Mouse (Mus musculus) adipocyte (in vitro differentiated cells): ENCODE results near the gene Ly6g5b.
"Not testable (repeated sequence)": the region's sequence is repeated elsewhere in the genome, so short reads cannot be mapped to it uniquely, and the experiment has no call there.

Source experiments
- DNase-seq: peaks from one replicate; pipeline ENCODE4 v3.0.0-alpha.2; 2016; ENCODE audit warnings: low spot score

The Ly6g5b gene

DNA sequence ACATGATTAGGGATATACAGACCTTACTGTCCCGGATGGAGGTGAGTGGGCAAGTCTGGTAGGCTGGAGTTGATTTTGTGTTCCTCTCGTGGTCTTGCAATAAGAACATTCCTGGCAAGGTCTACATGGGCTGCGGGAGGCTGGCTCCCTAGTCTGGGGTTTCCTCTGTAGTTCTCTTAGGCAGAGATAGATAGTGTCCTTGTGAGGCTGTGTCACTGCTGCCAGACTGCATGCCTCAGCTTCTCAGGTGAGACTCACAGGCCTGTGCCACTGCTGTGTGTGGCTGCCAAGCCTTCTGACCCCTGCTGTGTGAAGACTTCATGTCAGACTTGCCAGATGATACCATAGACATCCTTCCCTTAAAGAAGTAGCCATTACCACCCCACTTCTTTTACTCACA lies 24.0 kb upstream of the Ly6g5b start:
- no peak for DNase-seq

DNA sequence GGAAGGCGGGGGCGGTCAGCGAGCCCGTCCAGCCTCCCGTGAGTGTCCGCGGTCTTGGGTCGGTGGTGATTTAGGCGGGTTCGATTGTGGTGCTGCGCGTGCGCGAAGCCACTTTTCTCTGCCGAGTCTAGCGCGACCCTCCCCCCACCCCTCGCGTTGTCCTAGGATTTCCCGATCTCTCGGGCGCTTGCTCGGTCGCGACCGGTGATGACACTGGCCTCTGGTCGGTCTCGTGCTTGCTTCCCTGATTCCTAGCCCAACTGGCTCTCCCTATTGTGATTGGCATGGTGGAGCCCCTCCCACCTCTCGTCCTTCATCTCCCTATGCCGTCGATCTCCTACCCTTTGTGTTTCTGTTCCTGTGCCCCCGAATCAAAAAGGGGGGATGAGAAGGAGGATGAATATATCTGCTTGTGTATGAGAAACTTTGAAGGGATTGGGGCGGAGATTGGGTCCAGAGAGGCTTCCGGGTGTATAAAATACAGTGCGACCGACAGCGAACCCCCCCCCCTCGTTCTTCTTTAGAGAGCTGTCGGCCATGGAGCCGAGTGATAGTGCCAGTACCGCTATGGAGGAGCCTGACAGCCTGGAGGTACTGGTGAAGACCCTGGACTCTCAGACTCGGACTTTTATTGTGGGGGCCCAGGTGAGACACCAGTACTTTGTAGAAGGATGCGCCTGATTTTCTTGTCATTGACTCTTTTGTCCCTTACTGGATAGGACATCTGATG lies 20.5 kb upstream of the Ly6g5b start:
- DNase-seq, result peak; percentile 93

DNA sequence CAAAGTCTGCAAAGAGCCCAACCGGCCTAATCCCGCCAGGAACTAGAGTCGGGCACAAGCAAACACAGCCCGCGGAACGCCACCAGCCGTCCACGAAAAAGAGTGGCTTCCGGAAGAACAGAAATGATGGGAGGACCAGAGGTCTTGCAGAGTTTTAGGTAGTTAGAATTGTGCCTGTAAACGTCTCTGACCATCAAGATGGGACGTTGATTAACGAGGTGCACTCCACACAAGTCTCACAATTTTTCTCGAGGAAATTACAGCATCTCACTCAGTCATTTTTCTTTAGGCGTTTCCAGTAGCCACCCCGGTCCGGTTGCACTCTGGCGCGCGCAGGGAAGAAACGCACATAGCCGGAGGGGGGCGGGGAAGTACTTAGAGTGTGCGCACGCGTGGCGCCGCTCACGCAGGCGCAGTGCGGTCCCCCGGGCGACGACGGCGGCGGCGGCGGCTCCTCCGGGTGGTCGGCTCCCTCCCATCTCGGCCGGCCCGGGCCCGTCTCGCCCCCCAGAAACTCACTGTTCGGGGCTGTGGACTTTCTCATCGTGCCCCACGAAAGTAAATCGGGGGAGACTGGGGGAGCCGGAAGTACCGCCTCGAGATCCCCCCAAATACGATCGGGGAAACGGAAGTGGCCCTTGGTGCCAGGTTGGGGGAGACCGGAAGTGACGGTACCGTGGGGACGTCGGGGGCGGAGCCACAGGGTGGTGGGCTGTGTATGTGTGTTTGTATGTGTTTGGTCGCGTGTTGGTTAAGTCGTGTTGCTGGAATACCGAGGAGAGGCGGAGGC lies 19.8 kb upstream of the Ly6g5b start, which contains the start of gene Bag6:
Bag6 (plus strand) TSS at position 378 of the 790 bp plus-strand sequence.
- peak; percentile 97 for DNase-seq

DNA sequence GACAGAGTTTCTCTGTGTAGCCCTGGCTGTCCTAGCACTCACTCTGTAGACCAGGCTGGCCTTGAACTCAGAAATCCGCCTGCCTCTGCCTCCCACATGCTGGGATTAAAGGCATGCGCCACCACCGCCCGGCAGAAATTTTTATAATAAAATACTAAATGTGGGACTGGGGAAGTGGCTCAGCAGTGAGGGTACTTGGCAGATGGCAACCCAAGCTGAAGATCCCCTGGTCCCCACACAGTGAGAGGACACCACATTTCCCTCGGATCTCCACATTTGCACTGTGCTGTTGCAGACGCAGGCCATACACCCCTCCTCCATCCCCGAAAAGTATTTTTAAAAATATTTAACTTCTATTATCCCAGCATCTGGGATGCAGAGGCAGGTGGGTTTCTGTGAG lies 18.3 kb upstream of the Ly6g5b start:
- DNase-seq, result no peak

DNA sequence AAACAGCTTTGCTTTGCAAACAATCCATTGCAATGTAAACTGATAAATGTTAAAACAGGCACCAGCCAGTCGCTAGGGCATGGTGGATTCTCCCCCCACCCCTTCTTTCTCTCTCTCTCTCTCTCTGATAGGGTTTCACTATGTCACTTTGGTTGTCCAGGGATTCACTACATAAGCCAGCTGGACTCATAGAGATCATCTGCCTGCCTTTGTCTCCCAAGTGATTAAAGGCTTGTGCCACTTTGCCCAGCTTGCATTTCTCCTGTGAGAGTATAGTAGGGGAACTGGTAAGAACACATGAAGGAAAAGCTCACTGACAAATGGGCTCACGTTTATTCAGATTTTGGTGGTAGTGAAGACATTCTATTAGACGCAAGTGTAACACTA lies 16.9 kb upstream of the Ly6g5b start:
- no peak for DNase-seq

DNA sequence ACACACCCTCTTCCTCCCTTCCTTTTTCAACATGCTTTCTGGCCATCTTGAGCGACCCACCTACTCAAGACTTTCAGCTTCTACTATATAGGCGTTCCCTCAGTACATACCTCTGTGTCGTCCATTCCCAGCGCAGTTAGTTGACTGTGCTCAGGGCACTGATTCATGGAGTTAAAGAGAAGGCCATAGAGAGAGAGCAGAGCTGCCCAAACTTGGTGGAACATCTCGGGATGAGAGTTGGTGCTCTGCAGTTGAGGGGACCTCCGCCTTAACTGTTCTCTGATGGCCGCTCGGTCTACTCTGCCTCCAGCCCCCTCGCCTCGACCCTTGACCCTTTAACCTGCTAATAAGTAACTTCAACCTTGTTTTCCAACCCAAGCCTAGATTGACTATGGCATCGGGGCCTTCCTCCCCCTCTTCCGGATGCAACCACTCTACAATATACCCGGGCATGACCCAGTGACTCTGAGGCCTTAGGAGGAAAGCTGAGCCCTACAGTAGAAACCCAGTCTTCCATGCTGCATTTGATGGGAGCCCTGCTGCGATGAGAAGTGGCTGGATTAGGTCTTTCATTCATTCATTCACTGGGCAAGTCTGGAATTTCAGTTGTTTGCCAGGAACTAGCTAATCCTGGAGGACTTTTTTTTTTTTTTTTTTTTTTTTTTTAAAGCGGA lies 16.4 kb upstream of the Ly6g5b start, which contains the start of gene Apom:
Apom (minus strand) TSS at position 551 of the 674 bp plus-strand sequence.
- DNase-seq, result no peak

DNA sequence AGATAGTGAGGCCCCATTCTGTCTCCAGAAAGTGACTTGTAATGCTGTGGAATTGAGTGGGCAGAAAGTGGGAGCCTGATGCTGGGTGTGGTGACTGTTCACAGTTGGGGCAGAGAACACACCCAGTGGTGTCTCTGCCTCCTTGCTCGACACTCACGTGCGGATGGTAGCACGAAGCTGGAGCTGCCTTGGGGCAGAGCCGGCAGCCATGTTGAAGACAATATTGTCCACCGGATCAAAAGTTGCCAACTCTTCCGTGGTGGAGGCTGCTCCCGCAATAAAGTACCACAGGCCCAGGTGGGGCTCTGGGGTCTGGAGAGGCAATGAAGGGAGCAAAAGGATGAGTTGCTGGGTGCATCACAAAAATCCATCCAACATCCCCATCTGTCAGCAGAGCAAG lies 15.8 kb upstream of the Ly6g5b start:
- no peak for DNase-seq

DNA sequence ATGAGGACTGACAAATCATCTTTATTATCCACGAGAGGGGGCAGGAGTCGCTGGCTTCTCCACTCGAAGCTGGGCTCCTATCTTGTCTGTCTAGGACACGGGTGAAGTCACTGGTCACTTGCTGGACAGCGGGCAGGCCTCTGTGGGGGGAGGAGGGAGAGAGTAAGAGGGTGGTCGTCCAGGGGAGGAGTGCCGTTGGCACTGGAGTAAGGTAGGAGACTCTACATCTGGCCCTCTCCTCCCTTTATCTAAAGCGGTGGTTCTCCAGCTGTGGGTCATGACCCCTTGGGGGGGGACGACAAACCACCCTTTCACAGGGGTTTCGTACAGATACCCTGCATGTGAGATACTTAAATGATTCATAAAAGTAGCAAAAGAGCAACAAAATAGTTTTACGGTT lies 13.8 kb upstream of the Ly6g5b start:
- no peak for DNase-seq

DNA sequence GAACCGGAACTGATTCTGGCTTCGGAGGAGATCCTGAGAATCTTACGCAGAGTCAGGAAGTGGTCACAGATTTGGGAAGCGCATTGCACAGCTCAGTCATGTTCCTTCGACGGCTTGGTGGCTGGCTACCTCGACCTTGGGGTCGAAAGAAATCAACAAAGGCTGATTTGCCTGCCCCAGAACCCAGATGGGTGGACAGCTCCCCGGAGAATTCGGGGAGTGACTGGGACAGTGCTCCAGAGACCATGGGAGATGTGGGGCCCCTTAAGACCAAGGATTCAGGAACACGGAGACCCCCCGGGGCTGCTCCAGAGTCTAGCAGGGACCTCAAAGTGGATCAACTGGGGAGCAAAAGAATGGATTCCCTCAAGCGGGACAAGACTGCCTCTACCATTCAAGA lies 11.8 kb upstream of the Ly6g5b start:
- no peak for DNase-seq

DNA sequence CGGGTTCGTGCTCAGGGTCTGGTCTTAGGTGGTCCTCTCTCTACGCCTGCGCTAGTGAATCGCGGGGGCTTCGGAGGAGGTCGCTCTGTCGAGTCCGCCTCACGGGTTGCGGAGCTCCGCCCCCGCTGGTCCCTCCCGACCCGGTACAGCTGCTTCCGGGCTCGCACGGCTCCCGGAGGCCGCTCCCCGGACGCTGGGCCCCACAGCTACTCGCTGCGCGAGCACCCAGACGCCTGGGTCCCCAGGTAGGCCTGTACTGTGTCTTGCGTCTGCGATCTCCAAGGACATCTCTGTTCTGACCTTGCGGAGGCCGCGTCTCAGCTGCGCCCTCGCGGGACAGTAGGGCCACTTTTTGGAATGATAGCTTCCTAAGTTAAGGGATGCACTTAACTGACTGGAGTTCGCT lies 11.0 kb upstream of the Ly6g5b start, which contains the start of gene D17H6S53E:
D17H6S53E (plus strand) TSS at position 168 of the 406 bp plus-strand sequence.
- peak; percentile 62 for DNase-seq

DNA sequence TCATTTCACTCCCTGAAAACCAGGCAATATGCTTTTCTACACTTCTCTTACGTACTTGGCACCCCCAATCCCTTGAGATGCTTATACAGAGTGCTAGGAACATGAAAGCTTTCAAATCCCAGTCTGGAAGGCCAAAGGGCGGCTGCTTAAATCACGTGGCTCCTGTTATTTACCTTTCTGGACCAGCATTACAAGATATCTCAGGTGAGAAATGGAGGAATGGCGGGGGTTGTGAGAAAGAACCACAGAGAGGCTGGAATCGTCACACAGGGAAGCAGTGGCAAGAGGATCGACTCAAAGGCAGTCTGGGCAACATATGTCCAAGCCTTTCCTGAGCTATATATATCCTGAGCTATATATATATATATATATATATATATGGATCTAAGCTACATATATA lies 10.3 kb upstream of the Ly6g5b start:
- no peak for DNase-seq

DNA sequence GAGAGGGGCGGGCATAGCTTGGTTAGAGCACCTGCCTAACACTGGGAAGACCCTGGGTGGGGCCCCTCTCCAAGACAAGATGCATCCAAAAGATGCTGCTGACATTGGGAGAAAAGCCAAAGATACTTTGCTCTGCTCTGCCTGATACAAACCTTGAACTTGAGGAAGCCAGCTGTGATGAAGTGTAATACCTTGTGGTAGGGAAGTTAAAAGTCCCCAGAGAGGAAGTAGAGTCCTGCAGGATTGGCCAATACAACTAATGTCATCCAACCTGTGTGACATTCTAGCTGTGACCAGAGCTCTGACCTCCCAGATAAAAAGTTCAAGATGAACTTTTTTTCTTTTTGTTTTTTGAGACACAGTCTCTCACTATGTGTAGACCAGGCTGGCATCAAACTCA lies 9.9 kb upstream of the Ly6g5b start:
- no peak for DNase-seq

DNA sequence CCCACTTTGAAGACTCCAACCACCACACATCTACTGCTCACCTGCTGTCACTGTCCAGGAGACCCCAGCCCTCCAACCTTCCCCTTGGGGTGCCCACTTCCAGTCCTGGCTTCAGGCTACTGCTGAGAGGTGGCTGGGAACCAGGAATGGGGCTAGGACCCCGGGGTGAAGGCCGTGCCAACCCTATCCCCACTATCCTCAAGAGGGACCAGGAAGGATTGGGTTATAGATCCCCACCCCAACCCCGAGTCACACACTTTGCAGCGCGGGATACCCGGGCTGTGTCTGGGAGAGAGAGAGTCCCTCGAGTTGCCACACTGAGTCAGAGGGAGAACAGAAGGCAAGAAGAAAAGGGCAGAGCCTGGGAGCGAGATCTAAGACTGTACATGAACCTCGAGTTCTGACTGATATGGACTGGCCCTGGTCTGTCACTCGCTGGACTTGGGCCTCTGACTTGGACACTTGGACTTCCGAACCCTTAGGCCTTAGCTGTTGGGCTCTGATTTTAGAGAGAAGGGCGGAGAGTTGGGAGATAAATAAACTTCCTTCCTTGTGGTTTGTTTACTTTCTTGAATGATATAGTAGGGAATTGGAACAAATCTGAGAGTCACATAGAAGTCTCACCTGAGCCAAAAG lies 9.2 kb upstream of the Ly6g5b start:
- DNase-seq, result not testable (repeated sequence)

DNA sequence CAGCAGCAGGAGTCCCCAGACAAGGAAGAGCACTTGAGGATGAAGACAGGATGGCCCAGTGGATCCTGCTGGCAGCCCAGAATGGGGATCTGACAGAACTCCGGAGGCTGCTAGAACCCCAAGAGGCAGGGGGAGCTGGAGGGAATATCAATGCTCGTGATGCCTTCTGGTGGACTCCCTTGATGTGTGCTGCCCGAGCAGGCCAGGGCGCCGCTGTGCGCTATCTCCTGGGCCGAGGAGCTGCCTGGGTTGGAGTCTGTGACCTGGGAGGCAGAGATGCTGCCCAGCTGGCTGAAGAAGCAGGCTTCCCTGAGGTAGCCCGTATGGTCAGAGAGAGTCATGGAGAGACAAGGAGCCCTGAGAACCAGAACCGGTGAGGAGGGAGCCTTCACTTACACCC lies 8.1 kb upstream of the Ly6g5b start:
- not testable (repeated sequence) for DNase-seq

DNA sequence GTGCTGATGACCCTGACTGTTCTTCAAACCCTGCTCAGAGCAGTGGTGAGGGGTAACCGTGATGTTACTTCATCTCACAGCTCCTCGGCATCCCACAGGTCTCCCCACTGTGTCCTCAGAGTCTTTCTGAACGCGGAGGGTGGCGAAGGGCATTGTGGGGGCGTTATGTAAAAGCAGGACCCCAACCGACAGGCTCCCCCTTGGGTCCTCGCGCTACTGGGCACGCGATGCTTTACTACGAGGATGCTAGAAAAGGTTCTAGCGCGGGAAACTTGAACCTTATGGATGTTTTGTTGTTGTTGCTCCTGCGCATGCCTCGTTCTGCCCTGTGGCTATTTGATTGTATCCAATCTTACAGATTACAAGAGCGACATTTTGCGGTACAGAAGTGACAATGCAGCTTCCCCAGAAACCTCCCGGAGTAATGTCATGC lies 6.7 kb upstream of the Ly6g5b start, which contains the start of gene Csnk2b:
Csnk2b (minus strand) TSS at position 183 of the 433 bp plus-strand sequence.
- peak; percentile 95 for DNase-seq

DNA sequence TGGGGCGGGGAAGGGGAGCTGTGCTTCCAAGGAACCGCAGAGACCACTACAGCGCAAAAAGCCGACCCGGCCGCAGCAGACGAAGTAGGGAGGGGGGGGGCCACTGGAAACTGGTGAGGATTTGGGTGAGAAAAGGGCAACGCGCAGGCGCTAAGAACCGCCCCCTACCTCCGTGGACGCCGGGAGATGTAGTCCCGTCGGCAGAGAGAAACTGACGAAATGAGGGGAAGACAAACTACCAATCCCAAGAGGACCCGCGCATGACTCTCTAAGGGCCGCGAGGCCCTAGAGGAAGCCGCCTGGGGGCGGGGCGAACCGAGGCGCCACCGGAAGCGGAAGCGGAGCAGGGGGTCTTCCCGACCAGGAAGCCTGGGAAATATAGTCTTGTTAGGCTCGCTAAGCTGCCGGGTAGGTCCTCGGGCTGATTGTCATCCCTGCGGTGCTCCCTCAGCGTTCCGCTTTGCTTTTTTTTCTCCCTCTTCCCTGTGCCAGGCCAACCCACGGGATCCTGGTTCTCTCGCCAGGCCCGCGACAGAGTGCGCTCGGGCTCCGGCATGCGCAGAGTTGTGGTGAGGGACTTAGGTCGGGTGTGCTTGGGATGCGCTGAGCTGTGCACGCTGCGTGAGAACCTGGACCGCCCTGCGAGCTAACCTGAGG lies 6.0 kb upstream of the Ly6g5b start, which contains the start of gene Gpank1:
Gpank1 (plus strand) TSS at position 313 of the 657 bp plus-strand sequence.
- peak; percentile 100 for DNase-seq

DNA sequence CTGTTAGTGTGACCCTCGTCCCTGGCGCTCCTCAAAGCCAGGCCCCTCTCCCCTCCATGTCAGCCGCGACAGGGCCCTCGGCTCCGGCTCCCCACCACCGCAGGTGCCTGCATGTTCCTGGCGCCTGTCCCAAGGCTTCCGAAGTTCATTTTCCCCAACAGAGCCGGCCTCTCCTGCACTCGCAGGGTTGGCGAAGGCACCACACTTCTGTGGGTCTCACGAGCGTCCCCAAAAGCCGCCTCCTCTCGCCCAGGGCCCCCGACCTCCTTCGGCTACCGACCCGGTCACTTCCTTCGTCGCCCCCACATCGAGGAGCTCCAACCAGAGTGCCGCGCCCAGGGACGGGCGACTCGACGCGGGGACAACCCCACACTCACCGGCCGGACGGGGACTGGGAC lies 5.5 kb upstream of the Ly6g5b start:
- peak; percentile 62 for DNase-seq

DNA sequence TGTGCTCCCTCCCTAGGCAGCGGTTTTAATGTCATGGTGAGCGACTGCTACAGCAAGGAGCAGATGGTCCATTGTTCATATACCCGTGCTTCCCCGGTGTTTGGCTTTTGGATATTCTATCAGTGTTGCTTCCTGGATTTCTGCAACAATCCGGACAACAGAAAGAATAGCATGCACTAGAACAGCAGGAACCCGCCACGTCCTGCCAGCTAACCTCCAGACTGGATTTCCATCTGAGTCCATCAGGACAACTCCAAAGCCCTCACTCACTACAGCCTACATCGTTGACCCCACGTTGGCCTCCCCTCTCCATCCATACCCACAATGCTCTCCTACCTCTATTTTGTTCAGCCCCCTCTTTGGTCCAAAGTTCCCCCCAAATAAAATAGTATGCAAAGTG lies 3.5 kb downstream of the Ly6g5b start:
- no peak for DNase-seq

DNA sequence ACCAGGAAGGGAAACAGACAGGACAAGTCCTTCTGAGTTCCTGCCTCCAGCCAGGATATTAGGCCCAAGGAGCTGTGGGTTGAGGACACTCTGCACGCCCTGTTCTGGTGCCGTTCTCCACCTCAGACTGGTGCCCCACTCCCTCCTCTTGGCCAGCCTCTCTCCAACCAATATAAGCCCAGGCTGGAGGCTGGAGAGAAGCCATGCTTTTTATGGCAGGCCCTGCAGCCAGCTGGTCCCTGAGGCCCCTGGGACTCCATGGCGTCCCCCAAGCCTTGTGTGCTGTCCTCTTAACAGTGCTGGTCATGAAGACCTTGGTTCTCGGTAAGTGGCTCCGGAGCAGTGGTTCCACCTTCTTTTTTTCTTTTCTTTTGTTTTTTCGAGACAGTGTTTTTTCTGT lies 7.1 kb downstream of the Ly6g5b start, which contains the start of gene Ly6g5c:
Ly6g5c (plus strand) TSS at position 183 of the 400 bp plus-strand sequence.
- DNase-seq, result no peak

DNA sequence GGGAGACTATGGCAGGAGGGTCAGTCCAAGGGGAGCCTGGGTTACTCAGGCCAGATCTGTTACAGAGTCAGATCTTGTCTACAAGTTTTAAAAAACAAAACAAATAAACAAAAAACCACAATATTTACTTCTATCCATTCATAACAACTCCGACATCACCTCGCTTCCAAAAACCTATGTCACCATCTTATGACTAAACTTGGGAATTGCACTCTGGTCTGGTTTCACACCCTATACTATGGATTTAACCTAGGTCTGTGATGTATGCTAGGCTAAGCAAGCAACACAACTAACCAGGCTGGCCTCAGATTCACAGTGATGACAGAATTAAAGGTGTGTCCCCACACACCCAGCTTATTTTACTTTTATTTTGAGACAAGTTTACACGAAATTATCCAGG lies 8.7 kb downstream of the Ly6g5b start:
- DNase-seq, result no peak

DNA sequence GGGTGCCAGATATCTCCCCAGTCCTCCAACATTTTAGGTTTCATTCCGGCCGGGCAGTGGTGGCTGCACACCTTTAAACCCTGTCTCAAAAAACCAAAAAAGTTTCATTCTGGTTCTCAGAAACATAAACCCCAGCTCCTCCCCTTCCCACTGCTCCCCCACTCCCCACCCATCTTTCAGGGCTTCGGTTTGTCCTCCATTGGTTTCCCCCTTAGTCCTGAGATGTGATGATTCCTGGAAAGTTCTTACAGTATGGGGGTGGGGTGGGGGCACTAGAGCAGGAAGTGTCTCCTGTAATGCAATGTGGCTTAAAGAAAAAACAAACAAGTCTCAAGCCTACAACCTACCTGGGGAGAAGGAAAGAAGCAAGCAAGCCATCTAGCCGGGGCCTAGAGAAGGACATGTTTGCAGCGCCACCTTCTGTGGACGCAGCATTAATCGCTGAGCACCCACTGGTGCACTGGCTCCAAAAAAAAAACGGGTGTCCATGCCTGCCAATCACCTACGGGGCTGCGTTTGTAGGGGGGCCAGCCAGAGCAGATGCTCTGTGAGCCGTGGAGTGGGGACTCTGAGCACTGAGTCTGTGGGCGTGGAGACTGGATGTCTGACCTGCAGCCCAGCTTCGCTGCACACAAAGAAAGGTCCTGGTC lies 9.4 kb downstream of the Ly6g5b start:
- DNase-seq, result no peak
